In the genomic region with DNA sequence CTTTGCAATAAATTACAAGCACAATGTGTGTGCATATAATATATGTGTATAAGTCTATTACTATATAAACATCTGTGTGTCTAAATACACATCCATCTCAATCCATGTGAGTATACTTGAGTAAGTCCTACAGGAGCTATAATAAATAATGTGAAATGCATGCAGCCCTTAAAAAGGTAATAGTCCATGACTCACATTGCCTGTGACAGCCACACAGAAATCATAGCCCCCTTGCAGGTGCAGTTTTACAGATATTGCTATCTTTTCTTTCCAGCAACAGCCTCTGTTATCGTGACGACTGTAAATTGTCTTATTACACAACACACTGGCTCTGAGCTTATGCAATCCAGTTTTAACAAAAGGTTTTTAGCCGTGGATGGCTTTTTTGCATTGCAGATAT, we compare ENCODE assay signal across 1 mouse cellular context.
A peak's percentile ranks its signal among the peaks of the same experiment; 100 is the strongest.
TF ChIP-seq lines count a peak whose summit lies in the region.

No protein-coding gene starts in this region.

TF ChIP-seq in MEL, 35 proteins besides CTCF, POLR2A, EP300 and RAD21 (continued from another document):
- TF ChIP-seq RCOR1 (IDR thresholded peaks at IDR 0.05; ENCODE audit: low read depth, low read length) (peak; percentile 27; the same call in 1 of the 2 replicates), ZMIZ1 (IDR thresholded peaks at IDR 0.05; ENCODE audit: low read depth, low read length) (no peak), ELF1 (IDR thresholded peaks at IDR 0.05; ENCODE audit: low read depth, low read length) (no peak), UBTF (IDR thresholded peaks at IDR 0.05; ENCODE audit: borderline replicate concordance, insufficient read depth, low read depth, low read length) (no peak), MAZ (IDR thresholded peaks at IDR 0.05; ENCODE audit: low read depth, low read length) (no peak)
